Mouse (Mus musculus) neutrophil, adult 83 days (primary cell): ENCODE results near the gene Dgkq. TPM values are rescaled to one million over a fixed set of nuclear protein-coding genes. Genes with fewer than 3 reads are reported as not detected.

Experiments used
- total RNA-seq, 2 experiments: library from RNA; stranded (reverse); gene quantifications; one replicate each; pipeline ENCODE4 v1.2.4; 2023

Dgkq gene
- total RNA-seq = 10 to 100 TPM; 10.8 to 15.6 TPM

DNA sequence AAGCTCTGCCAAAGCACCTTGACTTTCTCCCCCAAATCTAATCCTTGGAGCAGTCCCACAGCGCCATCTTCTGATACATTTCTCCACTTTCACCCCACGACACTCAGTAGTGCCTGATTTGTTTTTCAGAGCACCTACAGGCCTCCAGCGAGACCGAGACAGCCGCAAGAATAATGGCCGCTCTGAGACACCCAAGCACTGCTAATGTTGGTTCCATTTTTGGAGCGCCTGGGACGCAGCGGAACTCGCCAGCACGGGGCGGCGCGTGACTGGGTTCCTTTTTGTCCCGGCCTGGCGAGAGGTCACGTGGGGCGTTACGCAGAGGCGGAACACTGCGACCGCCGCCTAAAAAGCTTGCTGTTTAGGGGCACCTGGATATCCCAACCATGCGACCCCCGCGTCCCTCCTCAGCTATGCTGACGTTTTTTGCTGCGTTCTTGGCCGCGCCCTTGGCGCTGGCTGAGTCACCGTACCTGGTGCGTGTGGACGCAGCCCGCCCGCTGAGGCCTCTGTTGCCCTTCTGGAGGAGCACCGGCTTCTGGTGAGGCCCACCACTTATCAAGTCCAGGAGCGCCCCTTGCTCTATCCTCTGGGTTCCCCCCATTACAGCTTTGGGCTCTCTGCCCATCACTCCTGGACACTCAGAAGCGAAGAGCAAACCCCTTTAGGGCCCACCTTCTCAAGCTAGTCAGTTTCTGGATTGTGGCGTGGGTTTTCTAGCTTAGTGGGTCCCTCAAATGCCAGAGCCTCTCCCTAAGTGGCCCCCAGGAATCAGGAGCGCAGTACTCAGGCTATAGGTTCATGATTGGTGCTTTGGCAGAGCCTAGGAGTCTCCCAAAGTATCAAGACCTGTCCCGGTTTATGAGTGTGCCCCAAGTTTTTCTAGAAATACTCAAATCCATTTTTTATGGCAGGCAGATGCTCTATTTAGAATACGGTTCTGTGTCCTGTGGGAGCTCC, at the start of gene Dgkq:
Dgkq (minus strand) TSS at position 696 of the 960 bp plus-strand sequence.

DNA sequence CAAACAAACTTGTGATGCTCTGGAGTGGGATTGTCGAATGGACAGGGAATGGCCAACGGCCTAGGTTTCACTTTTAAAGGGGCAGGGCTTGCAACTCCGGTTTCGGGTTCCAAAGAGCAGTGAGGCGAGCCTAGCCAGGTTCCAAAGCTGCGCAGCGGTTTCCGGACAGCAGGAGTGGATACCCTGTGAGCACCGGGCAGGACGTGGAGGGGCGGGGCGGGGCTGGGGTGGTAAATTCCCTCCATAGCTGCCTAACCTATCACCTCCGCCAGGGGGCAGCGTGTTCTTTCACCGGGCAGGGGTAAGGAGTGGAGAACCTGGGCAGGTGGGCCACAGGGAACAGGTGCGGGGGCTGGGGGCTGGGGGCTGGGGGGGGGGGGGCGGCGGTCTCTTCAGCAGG, 22.8 kb upstream of the Dgkq start, which contains the start of gene Fgfrl1:
Fgfrl1 (plus strand) TSS at position 112 of the 400 bp plus-strand sequence.

DNA sequence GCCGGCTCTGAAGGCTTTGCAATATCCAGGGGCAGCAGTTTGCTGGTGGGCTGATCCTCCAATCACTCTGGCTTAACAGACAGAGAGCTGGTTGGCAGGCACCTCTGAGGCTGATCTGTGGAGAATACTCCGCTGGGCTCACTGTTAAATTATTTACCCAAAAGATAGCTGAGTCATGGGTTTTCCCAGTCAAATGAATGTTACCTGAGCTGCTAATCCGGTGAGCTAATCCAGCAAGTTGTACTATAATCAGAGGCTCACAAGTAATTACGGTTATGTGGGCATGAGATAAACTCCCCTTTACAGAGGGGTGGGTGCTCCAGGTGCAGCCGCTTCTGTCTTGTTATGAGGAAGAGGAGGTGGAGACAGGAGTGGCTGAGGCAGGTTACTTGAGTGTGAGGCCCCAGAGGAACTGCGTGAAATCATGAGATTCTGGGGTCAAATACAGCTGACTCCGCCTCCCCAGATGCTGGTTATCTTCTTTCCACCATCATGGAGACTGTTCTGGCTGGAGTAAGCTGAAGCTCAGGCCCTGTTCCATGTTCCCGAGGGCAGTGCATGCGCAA, 5.9 kb upstream of the Dgkq start, which contains the start of gene Slc26a1:
Slc26a1 (minus strand) TSS at position 319 of the 566 bp plus-strand sequence.

DNA sequence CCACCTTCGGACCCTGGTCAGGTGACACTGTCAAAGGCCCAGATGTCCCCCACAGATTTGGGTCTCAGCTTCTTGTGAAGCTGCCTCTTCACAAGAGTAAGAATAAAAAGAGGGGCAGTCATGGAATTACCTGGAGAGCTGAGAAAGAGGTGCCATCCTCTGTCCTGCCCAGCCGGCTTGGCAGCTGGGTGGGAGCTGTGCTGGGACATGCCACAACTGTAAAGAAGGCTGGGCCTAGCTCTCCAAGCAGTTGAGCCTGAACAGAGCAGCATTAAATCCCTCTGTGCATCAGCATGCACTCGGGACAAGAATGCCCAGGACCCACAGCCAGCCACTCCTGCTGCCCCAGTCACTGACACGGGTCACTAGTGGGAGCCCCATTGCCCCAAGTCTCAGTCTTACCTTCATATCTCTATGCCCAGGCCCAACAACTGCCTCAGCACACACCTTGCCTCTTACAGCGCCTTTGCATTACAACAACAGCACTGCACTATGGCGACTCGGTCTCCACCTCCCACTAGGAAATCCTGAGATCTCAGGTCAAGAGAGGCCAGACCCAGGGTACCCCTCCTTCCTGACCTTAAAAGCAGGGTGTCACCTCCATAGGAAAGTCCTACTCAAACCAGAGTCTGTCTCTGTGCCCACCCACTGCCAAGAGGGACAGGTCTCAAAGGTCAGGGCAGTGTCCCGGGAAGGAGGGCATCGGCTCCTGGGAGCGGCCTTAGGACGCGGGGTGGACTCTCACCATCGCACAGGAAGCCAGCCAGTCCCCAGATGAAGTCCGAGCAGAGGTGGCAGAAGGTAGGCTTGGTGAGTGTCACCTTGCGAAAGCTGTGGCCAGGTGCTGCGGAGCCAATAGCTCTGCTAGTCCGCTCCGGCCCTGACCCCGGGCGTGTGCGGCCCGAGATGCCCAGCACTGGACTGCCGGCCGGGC, 9.5 kb downstream of the Dgkq start, which contains the start of gene Idua:
Idua (plus strand) TSS at position 634 of the 934 bp plus-strand sequence.

DNA sequence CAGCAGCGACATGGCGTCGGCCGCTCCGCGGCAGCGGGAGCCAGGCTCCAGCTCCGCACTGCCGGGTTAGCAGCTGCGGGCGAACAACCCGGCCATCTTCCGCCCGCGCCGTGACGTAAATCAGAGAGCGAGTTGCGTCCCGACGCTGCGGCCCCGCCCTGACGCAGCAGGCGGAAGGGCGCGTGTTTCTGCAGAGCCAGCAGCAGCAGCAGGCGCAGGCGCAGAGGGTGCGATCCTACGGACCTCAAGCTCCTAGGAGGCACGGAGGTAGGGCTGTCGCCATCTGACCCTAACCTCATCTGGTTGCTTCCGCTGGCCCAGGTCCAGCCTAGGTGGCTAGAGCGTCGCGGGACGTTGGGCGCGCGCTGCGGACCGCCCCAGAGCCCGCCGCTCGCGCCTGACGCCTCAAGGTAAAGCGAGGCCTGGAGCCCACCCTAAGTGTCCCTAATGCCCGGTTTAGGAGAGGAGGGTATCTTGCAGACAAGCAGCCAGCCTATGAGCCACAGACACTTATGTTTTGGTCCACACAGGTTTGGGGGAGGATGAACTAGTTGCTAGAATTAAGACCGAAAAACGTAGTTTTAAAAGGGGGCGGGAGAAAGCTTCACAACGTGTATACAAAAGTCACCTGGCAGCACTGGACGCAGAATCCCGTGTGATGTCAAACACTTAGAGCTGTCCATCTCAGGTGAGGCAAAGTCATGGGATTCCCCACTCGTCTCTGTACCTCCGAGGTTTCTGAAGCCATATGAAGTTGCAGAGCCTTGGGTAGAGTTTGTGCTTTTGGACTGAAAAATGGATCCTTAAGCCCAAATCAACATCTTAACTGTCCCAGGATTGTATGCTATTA, 39.6 kb downstream of the Dgkq start, which contains the start of the genes Gak and Tmem175:
Gak (minus strand) TSS at position 122 of the 850 bp plus-strand sequence.
Tmem175 (plus strand) TSS at position 137 of the 850 bp plus-strand sequence.

Other genes starting within 250 kb of the Dgkq start
- gene Atp5k, start 235.2 kb downstream of the Dgkq start, total RNA-seq = 100 to 1,000 TPM in 1 of 2 experiments, 10 to 100 TPM in 1; 83.7 to 101 TPM
- 10 to 100 TPM; 18.4 to 20.4 TPM for gene Mfsd7a, start 220.8 kb downstream of the Dgkq start, total RNA-seq
- 10 to 100 TPM; 17.4 to 21.5 TPM for gene Pcgf3, start 208.4 kb downstream of the Dgkq start, total RNA-seq
- not detected for gene Cplx1, start 119.6 kb downstream of the Dgkq start, total RNA-seq
- 100 to 1,000 TPM; 106 to 118 TPM for gene Gak, start 39.9 kb downstream of the Dgkq start, total RNA-seq
- gene Tmem175, start 39.9 kb downstream of the Dgkq start, total RNA-seq = 10 to 100 TPM; 12.3 to 12.4 TPM
- gene Idua, start 9.3 kb downstream of the Dgkq start, total RNA-seq = 10 to 100 TPM; 15.5 to 16.1 TPM
- 1 to 10 TPM; 1.4 to 2.9 TPM for gene Slc26a1, start 5.9 kb upstream of the Dgkq start, total RNA-seq
- 1 to 10 TPM; 2.0 to 3.4 TPM for gene Fgfrl1, start 22.7 kb upstream of the Dgkq start, total RNA-seq
- 1 to 10 TPM; 1.9 to 2.3 TPM for gene Rnf212, start 105.3 kb upstream of the Dgkq start, total RNA-seq
- gene Tmed11, start 125.7 kb upstream of the Dgkq start, total RNA-seq = not detected
- not detected for gene Vmn2r8, start 139.2 kb upstream of the Dgkq start, total RNA-seq
- not detected for gene Vmn2r9, start 182.9 kb upstream of the Dgkq start, total RNA-seq